Mouse (Mus musculus) forebrain, embryonic 11.5 days (tissue): ENCODE results near the gene Klhl29. TPM values are rescaled to one million over a fixed set of nuclear protein-coding genes. Genes with fewer than 3 reads are reported as not detected.

ENCODE experiments used
- ATAC-seq: fragments of 200-750 bp; cut with Nextera tagmentation; replicated peaks from 2 replicates; pipeline ENCODE4 v1.8.0; 2017; ENCODE audit warnings: moderate TSS enrichment; ENCODE audit not compliant: low FRiP score
- DNase-seq: peaks from one replicate; pipeline ENCODE4 v3.0.0-alpha.2; 2017; ENCODE audit warnings: low spot score
- H3K27ac ChIP-seq: fragments of 300-500 bp; sonication (generic); 2 replicates; pipeline ENCODE4 v1.5.1; 2014; ENCODE audit warnings: low read depth, low read length
- H3K27me3 ChIP-seq: fragments of 300-500 bp; sonication (generic); 2 replicates; pipeline ENCODE4 v1.6.1; 2014; ENCODE audit warnings: mild to moderate bottlenecking, low read length, mixed read lengths; ENCODE audit not compliant: control insufficient read depth, insufficient read depth
- H3K36me3 ChIP-seq: fragments of 300-500 bp; sonication (generic); 2 replicates; pipeline ENCODE4 v1.6.1; 2014; ENCODE audit warnings: mild to moderate bottlenecking, low read length, moderate library complexity, mixed read lengths; ENCODE audit not compliant: control insufficient read depth, insufficient read depth
- H3K4me1 ChIP-seq: fragments of 300-500 bp; sonication (generic); replicated peaks from 2 replicates; pipeline ENCODE4 v1.6.1; 2014; ENCODE audit warnings: low read length, mixed read lengths; ENCODE audit not compliant: control insufficient read depth, insufficient read depth
- H3K4me2 ChIP-seq: fragments of 300-500 bp; sonication (generic); 2 replicates; pipeline ENCODE4 v1.6.1; 2014; ENCODE audit warnings: low read depth, mild to moderate bottlenecking, low read length, moderate library complexity, mixed read lengths; ENCODE audit not compliant: severe bottlenecking
- H3K4me3 ChIP-seq: fragments of 300-500 bp; sonication (generic); 2 replicates; pipeline ENCODE4 v1.5.1; 2014; ENCODE audit warnings: low read depth, low read length
- H3K9ac ChIP-seq: fragments of 300-500 bp; sonication (generic); 2 replicates; pipeline ENCODE4 v1.6.1; 2014; ENCODE audit warnings: low read length
- H3K9me3 ChIP-seq: fragments of 300-500 bp; sonication (generic); 2 replicates; pipeline ENCODE4 v1.6.1; 2016; ENCODE audit warnings: low read length, mixed read lengths; ENCODE audit not compliant: control insufficient read depth
- WGBS: fragments of 180-500 bp; shearing (Covaris S2); extraction: QIAGEN DNeasy Blood & Tissue Kit; methylation state at CpG from one replicate; pipeline ENCODE4 v1.1.7; 2014; 5-methylcytosine and 5-hydroxymethylcytosine counted together
- polyA plus RNA-seq: library from polyadenylated mRNA; unstranded; fragments of >200 nt; fragmentation: Nextera tagmentation; extraction: Ambion mirVana; gene quantifications from 2 replicates; pipeline ENCODE4 v1.2.1, GENCODE M21; 2014

The Klhl29 gene
- polyA plus RNA-seq, 1 experiment from 2014 or later, result 3.8 TPM

- DNase-seq, result no peak
- no peak for ATAC-seq
- WGBS, result 72% methylated on average over 5 of the region's 5 CpGs
Measured at GRCm38 (mm10) chr12:5397423-5397822, 21.9 kb upstream of the Klhl29 start.

GRCm38 (mm10) chr12:5395188-5395587, 19.7 kb upstream of the Klhl29 start:
- Histone ChIP-seq H3K4me1 (no peaks in the 10 kb centered on the region), H3K27me3 (no peaks in the 10 kb centered on the region), H3K9ac (no peak overlapping the region), H3K4me2 (no peak overlapping the region), H3K9me3 (no peaks in the 10 kb centered on the region), H3K4me3 (no peak overlapping the region), H3K36me3 (no peaks in the 10 kb centered on the region), H3K27ac (no peak overlapping the region)
- no peak for DNase-seq
- no peak for ATAC-seq
- 79% methylated on average over 3 of the region's 3 CpGs for WGBS

More at GRCm38 (mm10) chr12:5397423-5397822, 21.9 kb upstream of the Klhl29 start:
- Histone ChIP-seq H3K36me3 (no peaks in the 10 kb centered on the region), H3K4me3 (no peak overlapping the region), H3K4me2 (no peak overlapping the region), H3K27me3 (no peaks in the 10 kb centered on the region), H3K9ac (no peak overlapping the region), H3K4me1 (no peaks in the 10 kb centered on the region), H3K27ac (no peak overlapping the region), H3K9me3 (no peaks in the 10 kb centered on the region)

- H3K9me3 ChIP-seq, result no peaks in the 10 kb centered on the region
- H3K4me3 ChIP-seq, result no peak overlapping the region
- H3K36me3 ChIP-seq, result no peaks in the 10 kb centered on the region
- DNase-seq (no peak), ATAC-seq (no peak)
- no peak overlapping the region for H3K27ac ChIP-seq
- H3K27me3 ChIP-seq, result no peaks in the 10 kb centered on the region
- no peak overlapping the region for H3K9ac ChIP-seq
- 87% methylated on average over 1 of the region's 1 CpGs for WGBS
- H3K4me2 ChIP-seq, result no peak overlapping the region
- H3K4me1 ChIP-seq, result no peaks in the 10 kb centered on the region
Measured at GRCm38 (mm10) chr12:5387112-5387511, 11.6 kb upstream of the Klhl29 start.

- Histone ChIP-seq H3K27me3 (no peaks in the 10 kb centered on the region), H3K27ac (no peak overlapping the region), H3K36me3 (no peaks in the 10 kb centered on the region), H3K4me1 (no peaks in the 10 kb centered on the region), H3K4me2 (no peak overlapping the region), H3K9ac (no peak overlapping the region), H3K9me3 (no peaks in the 10 kb centered on the region), H3K4me3 (no peak overlapping the region)
- ATAC-seq (no peak), DNase-seq (no peak)
Measured at GRCm38 (mm10) chr12:5386688-5387087, 11.2 kb upstream of the Klhl29 start.

GRCm38 (mm10) chr12:5381694-5382093, 6.2 kb upstream of the Klhl29 start:
- ATAC-seq (no peak), DNase-seq (no peak)
- H3K9me3 ChIP-seq, result no peaks in the 10 kb centered on the region
- no peaks in the 10 kb centered on the region for H3K36me3 ChIP-seq
- H3K27ac ChIP-seq, result no peak overlapping the region
- H3K9ac ChIP-seq, result no peak overlapping the region
- H3K4me1 ChIP-seq, result no peaks in the 10 kb centered on the region
- peaks cover 5% of the 10 kb centered on the region for H3K27me3 ChIP-seq
- no peak overlapping the region for H3K4me2 ChIP-seq
- no peak overlapping the region for H3K4me3 ChIP-seq

GRCm38 (mm10) chr12:5374684-5375615, 532 bp downstream of the Klhl29 start:
- ATAC-seq, result peak; percentile 70
- Histone ChIP-seq H3K27ac (peak overlapping the region; percentile 37), H3K9me3 (no peaks in the 10 kb centered on the region), H3K4me1 (no peaks in the 10 kb centered on the region; the same call in 1 of the 2 replicates), H3K4me3 (peak overlapping the region; percentile 68), H3K27me3 (peaks cover 10% of the 10 kb centered on the region), H3K36me3 (no peaks in the 10 kb centered on the region), H3K4me2 (peak overlapping the region; percentile 98), H3K9ac (peak overlapping the region; percentile 76)
- WGBS, result under 1% methylated on average over 64 of the region's 84 CpGs
- peak; percentile 77 for DNase-seq

- ATAC-seq, result peak; percentile 19
- Histone ChIP-seq H3K27me3 (peaks cover 10% of the 10 kb centered on the region), H3K4me3 (peak overlapping the region; percentile 68), H3K36me3 (no peaks in the 10 kb centered on the region), H3K27ac (no peak overlapping the region), H3K9ac (peak overlapping the region; percentile 76), H3K4me2 (peak overlapping the region; percentile 98), H3K9me3 (no peaks in the 10 kb centered on the region), H3K4me1 (no peaks in the 10 kb centered on the region; the same call in 1 of the 2 replicates)
- WGBS, result under 1% methylated on average over 31 of the region's 31 CpGs
- peak; percentile 67 for DNase-seq
Measured at GRCm38 (mm10) chr12:5374196-5374683, 1.2 kb downstream of the Klhl29 start.

- Histone ChIP-seq H3K27me3 (peaks cover 10% of the 10 kb centered on the region), H3K36me3 (no peaks in the 10 kb centered on the region), H3K4me3 (peak overlapping the region; percentile 68), H3K27ac (no peak overlapping the region), H3K4me1 (no peaks in the 10 kb centered on the region; the same call in 1 of the 2 replicates), H3K9me3 (no peaks in the 10 kb centered on the region), H3K9ac (peak overlapping the region; percentile 76), H3K4me2 (peak overlapping the region; percentile 98)
- WGBS, result under 1% methylated on average over 40 of the region's 42 CpGs
- ATAC-seq, result no peak
- DNase-seq, result peak; percentile 72
Measured at GRCm38 (mm10) chr12:5373641-5374195, 1.8 kb downstream of the Klhl29 start.
